Mouse (Mus musculus) forebrain, embryonic 12.5 days (tissue): Measurements from ENCODE around the gene Klf12. TPM values are rescaled to one million over a fixed set of nuclear protein-coding genes. Genes with fewer than 3 reads are reported as not detected.
"Not testable (repeated sequence)": the region's sequence is repeated elsewhere in the genome, so short reads cannot be mapped to it uniquely, and the experiment has no call there.

ENCODE experiments used
- ATAC-seq: fragments of 200-750 bp; cut with Nextera tagmentation; 2 replicates; pipeline ENCODE4 v1.8.0; 2017; ENCODE audit warnings: moderate TSS enrichment; ENCODE audit not compliant: low FRiP score
- H3K27ac ChIP-seq: fragments of 300-500 bp; sonication (generic); 2 replicates; pipeline ENCODE4 v1.5.1; 2016; ENCODE audit warnings: mild to moderate bottlenecking
- H3K27me3 ChIP-seq: fragments of 300-500 bp; sonication (generic); 2 replicates; pipeline ENCODE4 v1.6.1; 2016; ENCODE audit warnings: mild to moderate bottlenecking
- H3K36me3 ChIP-seq: fragments of 300-500 bp; sonication (generic); replicated peaks from 2 replicates; pipeline ENCODE4 v1.6.1; 2016; ENCODE audit warnings: mild to moderate bottlenecking
- H3K4me1 ChIP-seq: fragments of 300-500 bp; sonication (generic); 2 replicates; pipeline ENCODE4 v1.6.1; 2016
- H3K4me2 ChIP-seq: fragments of 300-500 bp; sonication (generic); 2 replicates; pipeline ENCODE4 v1.6.1; 2016; ENCODE audit warnings: mild to moderate bottlenecking, moderate library complexity
- H3K4me3 ChIP-seq: fragments of 300-500 bp; sonication (generic); replicated peaks from 2 replicates; pipeline ENCODE4 v1.5.1; 2016; ENCODE audit warnings: mild to moderate bottlenecking
- H3K9ac ChIP-seq: fragments of 300-500 bp; sonication (generic); 2 replicates; pipeline ENCODE4 v1.6.1; 2016; ENCODE audit warnings: mild to moderate bottlenecking
- H3K9me3 ChIP-seq: fragments of 300-500 bp; sonication (generic); 2 replicates; pipeline ENCODE4 v1.6.1; 2016
- WGBS: fragments of 180-500 bp; shearing (Covaris S2); methylation state at CpG from one replicate; pipeline ENCODE4 v1.1.7; 2016; 5-methylcytosine and 5-hydroxymethylcytosine counted together
- polyA plus RNA-seq: library from polyadenylated mRNA; unstranded; fragments of >200 nt; fragmentation: Nextera tagmentation; extraction: Ambion mirVana; gene quantifications from 2 replicates; pipeline ENCODE4 v1.2.1, GENCODE M21; 2016

Gene Klf12
- polyA plus RNA-seq, 1 experiment from 2014 or later = 45.7 TPM

GRCm38 (mm10) chr14:99894062-99894461 is 390.4 kb downstream of the Klf12 start:
- Histone ChIP-seq H3K4me1 (no peaks in the 10 kb centered on the region), H3K9ac (no peak overlapping the region), H3K4me3 (no peak overlapping the region), H3K36me3 (no peaks in the 10 kb centered on the region; the same call in 1 of the 2 replicates), H3K4me2 (no peak overlapping the region), H3K27me3 (no peaks in the 10 kb centered on the region), H3K27ac (no peak overlapping the region), H3K9me3 (no peaks in the 10 kb centered on the region)
- no peak for ATAC-seq
- WGBS = 71% methylated on average over 14 of the region's 14 CpGs

DNA sequence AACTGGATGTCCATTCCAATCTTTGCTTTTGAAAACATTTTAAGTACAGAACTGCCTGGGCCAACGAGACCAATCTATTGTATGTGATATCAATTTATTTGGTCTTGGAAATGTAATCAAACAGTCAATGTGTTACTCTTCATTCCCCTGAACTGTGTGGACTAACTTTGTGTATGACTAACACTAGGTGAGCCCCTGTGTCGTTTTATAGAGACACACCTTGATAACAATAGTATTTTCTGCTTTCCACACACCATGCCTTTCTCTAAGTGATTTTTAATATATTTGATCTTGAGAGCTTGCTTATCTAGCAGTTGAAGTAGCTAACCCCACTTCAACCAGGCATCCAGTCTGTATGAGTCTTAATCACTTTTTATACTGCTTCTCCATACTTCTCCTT is 398.0 kb downstream of the Klf12 start:
- WGBS = 78% methylated on average over 2 of the region's 2 CpGs
- no peak overlapping the region for H3K27ac ChIP-seq

DNA sequence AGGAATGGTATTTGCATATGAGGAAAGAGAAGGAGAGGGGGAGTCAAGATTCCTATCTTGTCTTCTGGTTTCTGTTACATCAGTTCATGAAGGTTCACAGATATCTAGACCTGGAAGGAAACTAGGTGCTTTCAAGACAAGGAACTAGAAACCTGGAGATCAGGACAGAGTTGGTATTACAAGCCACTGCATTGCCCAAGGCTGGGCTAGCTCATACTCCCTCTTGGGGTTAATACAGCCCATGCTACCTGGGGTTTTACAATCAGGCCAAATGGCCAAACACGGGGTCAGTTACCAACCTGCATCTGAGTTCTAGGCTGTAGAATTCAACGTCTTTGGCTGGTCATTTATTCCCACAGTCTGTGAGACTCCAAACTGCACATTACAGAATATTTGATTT is 398.9 kb downstream of the Klf12 start:
- no peaks in the 10 kb centered on the region for H3K27me3 ChIP-seq
- H3K4me1 ChIP-seq = no peaks in the 10 kb centered on the region
- no peak overlapping the region for H3K9ac ChIP-seq
- ATAC-seq = no peak
- H3K27ac ChIP-seq = no peak overlapping the region
- no peak overlapping the region for H3K4me3 ChIP-seq
- no peaks in the 10 kb centered on the region for H3K36me3 ChIP-seq
- no peak overlapping the region for H3K4me2 ChIP-seq
- no peaks in the 10 kb centered on the region for H3K9me3 ChIP-seq
- 85% methylated on average over 2 of the region's 2 CpGs for whole genome bisulfite sequencing

More for the DNA sequence above, 398.0 kb downstream of the Klf12 start:
- H3K9me3 ChIP-seq = no peaks in the 10 kb centered on the region
- H3K36me3 ChIP-seq = no peaks in the 10 kb centered on the region
- no peak for ATAC-seq
- H3K9ac ChIP-seq = no peak overlapping the region
- no peaks in the 10 kb centered on the region for H3K27me3 ChIP-seq
- no peaks in the 10 kb centered on the region for H3K4me1 ChIP-seq
- H3K4me2 ChIP-seq = no peak overlapping the region
- H3K4me3 ChIP-seq = no peak overlapping the region

DNA sequence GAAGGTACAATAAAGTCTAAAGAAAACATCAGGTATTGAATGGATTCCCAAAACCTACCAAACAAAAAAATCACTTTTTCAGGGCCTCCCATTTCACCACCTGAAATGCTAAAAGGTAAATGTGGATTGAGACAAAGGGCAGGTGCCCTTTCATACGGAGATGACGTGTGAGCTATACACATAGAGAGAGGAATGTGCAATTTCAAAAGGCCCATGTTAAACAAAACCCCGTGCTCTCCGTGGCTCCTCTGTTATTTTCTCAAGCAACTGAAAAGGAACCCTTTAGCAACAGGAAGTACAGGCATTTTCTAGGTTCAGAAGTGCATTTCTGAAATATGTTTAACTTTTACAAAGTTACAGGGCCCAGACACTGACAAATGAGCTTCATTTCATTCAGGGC is 399.4 kb downstream of the Klf12 start:
- Histone ChIP-seq H3K27ac (no peak overlapping the region), H3K27me3 (no peaks in the 10 kb centered on the region), H3K9ac (no peak overlapping the region), H3K4me1 (no peaks in the 10 kb centered on the region), H3K4me3 (no peak overlapping the region), H3K9me3 (no peaks in the 10 kb centered on the region), H3K36me3 (no peaks in the 10 kb centered on the region), H3K4me2 (no peak overlapping the region)
- no peak for ATAC-seq
- 36% methylated on average over 4 of the region's 4 CpGs for WGBS

DNA sequence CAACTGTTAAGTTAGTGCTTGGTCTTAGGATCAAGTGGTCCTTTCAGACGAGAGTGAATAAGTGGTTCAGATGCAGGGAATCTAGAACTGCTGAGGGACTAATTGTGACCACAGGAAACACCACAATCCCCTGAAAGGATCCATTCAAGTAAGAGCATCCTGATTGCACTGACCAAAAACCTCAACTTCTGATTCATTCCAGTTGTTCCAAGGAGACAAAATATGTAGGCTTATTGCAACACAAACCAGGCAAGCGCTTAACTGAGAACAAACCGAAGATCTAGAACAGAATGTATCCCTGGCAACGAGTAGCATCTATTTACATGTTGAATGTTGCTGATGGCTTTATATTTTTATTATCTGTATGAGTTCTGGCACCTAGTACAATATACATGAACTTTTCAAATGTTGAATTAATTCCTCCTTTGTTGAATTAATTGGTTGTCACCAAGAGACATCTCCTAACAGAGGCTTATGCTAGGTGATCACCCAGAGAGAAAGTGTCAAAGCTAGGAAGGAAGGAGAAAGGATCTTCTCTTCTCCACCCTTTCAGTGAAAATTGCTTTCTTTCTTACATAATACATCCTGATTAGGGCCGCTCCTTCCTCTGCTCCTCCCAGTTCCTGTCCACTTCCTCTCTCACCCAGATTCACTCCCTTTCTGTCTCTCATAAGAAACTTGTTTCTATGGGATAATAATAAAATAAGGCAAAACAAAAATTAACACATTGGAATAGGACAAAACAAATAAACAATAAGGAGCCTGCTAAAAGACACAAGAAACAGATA is 407.5 kb downstream of the Klf12 start:
- Histone ChIP-seq H3K36me3 (peaks cover 15% of the 10 kb centered on the region), H3K9ac (no peak overlapping the region), H3K9me3 (no peaks in the 10 kb centered on the region), H3K4me3 (no peak overlapping the region), H3K27ac (no peak overlapping the region), H3K4me2 (no peak overlapping the region), H3K4me1 (0 out of 2 replicates have a peak, but pooled peaks cover 8% of the 10 kb centered on the region), H3K27me3 (no peaks in the 10 kb centered on the region)
- ATAC-seq = no peak
- 79% methylated on average over 5 of the region's 5 CpGs for WGBS

DNA sequence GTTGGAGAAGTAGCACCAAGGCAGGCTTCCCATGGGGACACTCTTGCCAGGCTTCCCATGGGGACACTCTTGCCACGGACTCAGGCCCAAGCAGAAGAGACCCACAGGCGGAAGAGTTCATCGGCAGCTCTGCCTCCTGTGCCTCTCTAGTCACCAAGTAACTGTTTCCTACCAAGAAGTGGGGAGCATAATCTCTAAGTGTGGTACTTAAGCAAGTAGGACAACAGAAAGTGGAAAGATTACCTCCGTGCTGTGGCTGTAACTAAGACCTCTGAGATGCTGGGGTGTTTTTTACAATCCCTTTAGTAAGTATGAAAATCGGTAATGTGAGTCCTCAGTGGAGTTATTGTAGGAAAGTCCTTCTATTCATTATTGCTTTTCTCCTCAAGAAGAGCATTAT is 410.8 kb downstream of the Klf12 start:
- H3K27me3 ChIP-seq = no peaks in the 10 kb centered on the region
- 91% methylated on average over 5 of the region's 5 CpGs for WGBS
- H3K36me3 ChIP-seq = peaks cover 15% of the 10 kb centered on the region
- H3K4me3 ChIP-seq = no peak overlapping the region
- H3K9ac ChIP-seq = no peak overlapping the region
- H3K27ac ChIP-seq = no peak overlapping the region
- no peak for ATAC-seq
- H3K4me1 ChIP-seq = 0 out of 2 replicates have a peak, but pooled peaks cover 8% of the 10 kb centered on the region
- H3K9me3 ChIP-seq = no peaks in the 10 kb centered on the region
- H3K4me2 ChIP-seq = no peak overlapping the region

DNA sequence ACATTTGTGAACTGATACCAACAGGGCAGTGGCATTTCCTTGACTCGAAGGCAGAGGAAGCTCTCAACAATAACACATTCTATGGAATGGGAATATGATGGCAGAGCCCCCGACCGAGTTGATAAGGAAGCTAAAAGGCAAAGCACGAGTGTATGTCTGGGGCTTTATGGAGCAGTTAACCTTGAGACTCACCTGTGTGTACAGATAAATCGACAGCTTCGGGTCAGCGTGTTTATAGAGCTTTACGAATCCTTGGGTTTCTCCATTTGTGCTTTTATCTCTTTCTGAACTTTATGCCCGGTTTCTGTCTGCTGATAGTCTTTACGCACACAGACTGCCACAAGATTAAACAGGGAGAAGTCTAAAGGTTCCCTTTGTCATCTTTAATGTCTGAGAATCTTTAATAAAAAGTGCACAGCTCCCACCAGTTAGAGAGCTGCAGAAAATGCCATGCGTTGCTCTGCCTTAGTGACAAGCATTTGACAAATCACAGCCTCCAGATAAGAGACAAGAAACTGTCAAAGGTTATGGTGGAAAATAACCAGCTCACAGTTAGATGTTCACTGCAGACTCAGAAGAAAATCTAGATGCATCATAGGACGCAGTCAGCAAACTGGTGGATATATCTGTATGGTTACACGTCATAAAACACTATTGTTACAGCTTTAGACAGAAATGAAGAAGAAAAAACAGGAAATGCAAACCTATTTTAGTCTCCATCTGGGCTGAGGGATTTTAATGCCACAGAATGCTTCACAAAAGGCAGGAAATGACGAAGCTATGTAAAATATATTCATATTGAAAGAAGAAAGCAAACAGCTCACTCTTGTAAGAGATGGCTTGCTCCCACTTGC is 428.1 kb downstream of the Klf12 start:
- Histone ChIP-seq H3K36me3 (no peaks in the 10 kb centered on the region), H3K9me3 (no peaks in the 10 kb centered on the region), H3K4me2 (no peak overlapping the region), H3K4me3 (no peak overlapping the region), H3K27me3 (no peaks in the 10 kb centered on the region), H3K9ac (no peak overlapping the region), H3K27ac (no peak overlapping the region), H3K4me1 (no peaks in the 10 kb centered on the region)
- no peak for ATAC-seq
- WGBS = 91% methylated on average over 14 of the region's 14 CpGs

DNA sequence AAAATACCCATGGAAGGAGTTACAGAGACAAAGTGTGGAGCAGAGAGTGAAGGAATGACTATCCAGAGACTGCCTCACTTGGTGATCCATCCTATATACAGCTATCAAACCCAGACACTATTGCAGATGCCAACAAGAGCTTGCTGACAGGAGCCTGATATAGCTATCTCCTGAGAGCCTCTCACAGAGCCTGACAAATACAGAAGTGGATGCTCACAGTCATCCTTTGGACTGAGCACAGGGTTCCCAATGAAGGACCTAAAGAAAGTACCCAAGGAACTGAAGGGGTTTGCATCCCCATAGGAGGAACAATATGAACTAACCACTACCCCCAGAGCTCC is 430.0 kb downstream of the Klf12 start:
- not testable (repeated sequence) for H3K4me1 ChIP-seq, H3K36me3 ChIP-seq, H3K4me2 ChIP-seq, H3K27ac ChIP-seq, H3K9ac ChIP-seq, H3K27me3 ChIP-seq, ATAC-seq, H3K9me3 ChIP-seq, H3K4me3 ChIP-seq

GRCm38 (mm10) chr14:99853769-99854466 is 430.6 kb downstream of the Klf12 start:
- not testable (repeated sequence) for H3K4me2 ChIP-seq, ATAC-seq, H3K27me3 ChIP-seq, H3K36me3 ChIP-seq, H3K27ac ChIP-seq, H3K9ac ChIP-seq, H3K9me3 ChIP-seq, H3K4me3 ChIP-seq, H3K4me1 ChIP-seq
- 91% methylated on average over 4 of the region's 4 CpGs for whole genome bisulfite sequencing

DNA sequence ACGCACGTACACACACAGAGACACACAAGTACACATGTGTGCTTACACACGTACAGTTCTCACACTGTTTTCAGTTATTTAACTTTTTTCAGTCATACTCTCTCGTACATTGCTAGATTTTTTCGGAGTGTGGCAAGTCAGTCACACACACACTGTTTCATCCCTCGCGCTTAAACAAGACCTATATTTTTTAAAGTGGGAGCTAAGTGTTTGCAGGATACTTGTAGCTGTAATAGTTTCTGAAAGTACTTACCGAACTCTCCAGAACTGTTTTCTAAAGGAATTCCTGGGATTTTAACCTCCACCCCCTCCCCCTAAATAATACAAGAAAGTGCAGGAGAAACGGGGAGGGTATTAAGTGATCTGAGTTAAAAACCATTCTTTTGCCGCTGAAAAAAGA is 434.1 kb downstream of the Klf12 start:
- Histone ChIP-seq H3K4me3 (no peak overlapping the region), H3K27ac (no peak overlapping the region), H3K9ac (no peak overlapping the region), H3K27me3 (no peaks in the 10 kb centered on the region), H3K4me2 (no peak overlapping the region), H3K36me3 (no peaks in the 10 kb centered on the region), H3K4me1 (no peaks in the 10 kb centered on the region), H3K9me3 (no peaks in the 10 kb centered on the region)
- no peak for ATAC-seq
- 82% methylated on average over 10 of the region's 10 CpGs for WGBS

DNA sequence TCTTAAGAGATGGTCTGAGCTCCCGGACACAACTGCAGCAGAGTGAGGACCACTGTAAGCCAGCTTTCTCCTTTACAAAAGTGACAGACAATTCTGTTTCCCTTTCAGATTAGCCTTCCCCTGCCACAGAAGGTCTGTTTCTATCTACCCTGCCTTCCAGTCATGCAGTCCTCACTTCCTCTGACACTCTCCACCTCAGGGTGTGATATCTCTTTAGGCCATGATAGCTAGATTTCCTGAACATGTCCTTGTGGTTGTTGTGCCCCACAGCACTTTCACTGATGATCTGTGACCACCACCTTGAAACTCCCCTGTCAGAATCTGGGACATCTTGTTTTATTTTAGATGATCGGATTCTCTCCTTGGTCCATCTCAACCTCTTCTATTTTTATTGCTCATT is 437.0 kb downstream of the Klf12 start:
- 89% methylated on average over 2 of the region's 2 CpGs for WGBS
- H3K4me1 ChIP-seq = no peaks in the 10 kb centered on the region
- ATAC-seq = no peak
- H3K27me3 ChIP-seq = no peaks in the 10 kb centered on the region
- no peak overlapping the region for H3K4me3 ChIP-seq
- H3K4me2 ChIP-seq = no peak overlapping the region
- no peaks in the 10 kb centered on the region for H3K9me3 ChIP-seq
- no peak overlapping the region for H3K9ac ChIP-seq
- no peaks in the 10 kb centered on the region for H3K36me3 ChIP-seq
- H3K27ac ChIP-seq = no peak overlapping the region

GRCm38 (mm10) chr14:99826713-99827112 is 457.8 kb downstream of the Klf12 start:
- no peaks in the 10 kb centered on the region for H3K9me3 ChIP-seq
- H3K4me3 ChIP-seq = no peak overlapping the region
- no peak overlapping the region for H3K9ac ChIP-seq
- H3K27ac ChIP-seq = no peak overlapping the region
- no peaks in the 10 kb centered on the region for H3K27me3 ChIP-seq
- H3K4me2 ChIP-seq = no peak overlapping the region
- ATAC-seq = no peak
- H3K36me3 ChIP-seq = no peaks in the 10 kb centered on the region
- H3K4me1 ChIP-seq = no peaks in the 10 kb centered on the region
- 89% methylated on average over 1 of the region's 1 CpGs for WGBS
